Mouse (Mus musculus): ENCODE results near the gene Morc1.

The Morc1 gene

DNA sequence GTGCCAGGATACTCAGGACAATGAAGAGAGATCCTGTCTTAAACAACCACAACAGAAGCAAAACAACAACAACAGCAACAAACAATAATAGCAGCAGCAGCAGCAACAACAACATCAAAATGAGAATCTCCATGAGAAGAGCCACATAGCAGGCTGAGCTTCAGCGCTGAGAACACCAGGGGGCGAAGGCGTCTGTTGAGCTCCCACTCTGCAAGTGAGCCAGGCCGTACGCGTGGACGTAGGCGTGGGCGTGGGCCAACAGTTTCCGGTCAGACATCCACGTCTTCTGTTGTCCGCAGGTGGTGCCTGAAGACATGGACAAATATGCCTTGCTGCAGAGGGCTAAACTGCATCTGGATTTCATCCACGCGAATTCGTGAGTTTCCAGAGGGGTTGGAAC is at the start of gene Morc1:
TSS of gene Morc1 (plus strand) at position 211 of the 400 bp plus-strand sequence.
- no peak for DNase-seq (ENCODE audit: low spot score in 2 of 2)

- DNase-seq (ENCODE audit: low spot score in 2 of 2): no peak
Measured at GRCm38 (mm10) chr16:48383582-48384257, 47.3 kb upstream of the Morc1 start.

GRCm38 (mm10) chr16:48386982-48387381 is 44.1 kb upstream of the Morc1 start:
- no peak for DNase-seq (ENCODE audit: low spot score in 2 of 2)

DNA sequence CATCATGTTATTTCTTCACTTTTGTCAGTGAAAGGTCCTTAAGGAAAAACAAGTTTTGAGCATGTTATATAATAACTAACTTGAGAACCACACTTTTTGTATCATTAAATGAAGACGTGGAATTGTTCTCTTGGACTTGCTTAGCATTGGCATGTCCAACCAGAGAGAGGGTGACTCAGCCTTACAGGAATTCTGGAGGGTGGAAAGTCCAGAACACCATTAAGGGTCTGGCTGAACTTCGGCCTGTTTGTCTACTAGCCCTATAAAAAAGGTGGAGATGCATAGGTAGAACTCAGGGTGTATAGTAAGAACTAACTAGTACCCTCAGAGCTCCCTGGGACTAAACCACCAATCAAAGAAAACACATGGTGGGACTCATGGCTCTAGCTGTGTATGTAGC is 35.8 kb upstream of the Morc1 start:
- DNase-seq (ENCODE audit: low spot score in 2 of 2): no peak

DNA sequence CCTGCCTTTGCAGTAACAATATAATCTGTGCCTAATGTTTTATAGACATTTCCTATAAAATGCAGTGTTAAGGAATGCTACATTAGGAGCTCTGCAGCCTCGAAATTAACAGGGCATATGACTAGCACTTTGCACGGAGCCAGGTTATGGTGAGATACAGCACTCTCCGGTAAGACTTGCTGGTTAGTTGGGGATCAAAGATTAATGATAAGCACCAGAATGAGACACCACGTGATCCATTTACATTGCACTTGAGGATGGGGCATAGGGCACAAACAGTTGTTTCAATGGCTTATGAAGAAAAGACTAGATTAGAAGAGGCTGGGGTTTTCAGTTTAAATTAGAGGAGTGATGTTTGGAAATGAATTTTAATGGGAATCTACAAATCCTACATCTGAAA is 28.1 kb upstream of the Morc1 start:
- no peak for DNase-seq (ENCODE audit: low spot score in 2 of 2)

DNA sequence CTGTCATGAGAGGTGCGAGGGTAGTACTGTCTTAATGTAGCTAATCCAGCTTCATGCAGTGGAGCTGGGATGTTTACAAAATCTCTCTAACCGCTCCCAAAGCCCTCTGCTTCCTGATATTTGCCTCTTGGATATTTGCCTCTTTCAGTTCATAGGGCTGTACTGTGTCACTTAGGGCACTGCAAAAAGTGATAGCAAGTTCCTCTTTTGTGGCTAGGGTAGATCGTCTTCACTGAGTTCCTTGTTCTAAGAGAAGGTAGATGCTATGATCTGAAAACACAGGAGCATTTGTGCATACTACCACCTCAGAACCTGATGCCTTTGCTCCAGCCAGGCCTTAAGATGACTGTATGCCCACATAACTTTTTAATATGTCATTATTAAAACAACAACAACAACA is 27.6 kb upstream of the Morc1 start:
- DNase-seq (ENCODE audit: low spot score in 2 of 2): no peak

GRCm38 (mm10) chr16:48404009-48404408 is 27.0 kb upstream of the Morc1 start:
- no peak for DNase-seq (ENCODE audit: low spot score in 2 of 2)

DNA sequence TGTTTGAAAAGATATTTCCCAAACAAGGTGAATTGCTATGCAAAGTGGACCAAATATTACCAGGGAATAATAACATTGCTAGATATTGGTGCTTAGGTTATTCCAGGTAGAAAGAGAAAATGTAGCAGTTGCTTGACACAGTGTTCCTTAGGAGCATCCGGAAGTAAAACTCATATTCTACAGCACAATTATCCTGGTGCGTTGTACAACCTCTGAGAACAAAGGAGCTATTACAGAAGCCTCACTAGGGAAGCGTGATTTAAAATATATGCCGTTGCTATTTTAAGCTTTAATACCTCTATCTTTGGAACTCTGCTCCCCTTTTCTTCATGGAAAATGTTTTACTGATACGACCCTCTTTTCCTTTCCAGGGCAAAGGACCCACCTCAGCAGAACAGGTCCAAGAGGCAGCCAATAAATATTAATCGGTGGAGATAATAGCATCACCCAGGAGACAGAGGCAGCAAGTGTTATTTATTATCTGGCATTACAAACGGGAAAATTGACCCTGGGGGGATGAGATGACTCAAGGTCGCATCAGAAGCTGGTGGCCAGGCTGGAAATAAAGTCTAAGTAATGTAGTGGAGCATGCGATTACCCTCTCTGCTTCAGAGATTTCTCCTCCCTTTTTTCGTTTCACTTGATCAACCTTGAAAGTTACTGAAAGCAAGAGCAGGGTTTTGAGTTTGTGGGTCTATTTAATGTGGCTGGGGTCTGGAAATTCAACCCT is 25.2 kb upstream of the Morc1 start:
- no peak for DNase-seq (ENCODE audit: low spot score in 2 of 2)

- DNase-seq (ENCODE audit: low spot score in 2 of 2): no peak
Measured at GRCm38 (mm10) chr16:48409580-48409979, 21.5 kb upstream of the Morc1 start.

DNA sequence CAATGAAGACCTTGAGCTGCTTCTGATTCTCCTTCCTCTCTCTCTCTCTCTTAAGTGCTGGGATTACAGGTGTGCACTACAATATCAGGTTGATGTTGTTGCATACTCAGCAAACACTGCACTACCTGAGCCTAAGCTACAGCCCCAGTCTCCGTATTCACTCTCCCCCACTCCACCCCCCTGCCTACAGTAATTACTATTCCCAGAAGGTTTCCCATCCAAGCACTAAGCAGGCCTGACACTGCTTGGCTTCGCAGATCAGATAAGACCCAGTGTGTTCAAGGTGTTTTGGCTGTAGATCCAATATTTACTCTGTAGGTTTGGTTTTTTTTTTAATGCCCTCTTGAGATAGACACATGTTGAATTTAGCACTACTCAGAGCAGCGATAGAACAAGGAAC is 20.9 kb upstream of the Morc1 start:
- DNase-seq (ENCODE audit: low spot score in 2 of 2): no peak

- DNase-seq (ENCODE audit: low spot score in 2 of 2): no peak
Measured at GRCm38 (mm10) chr16:48412246-48412645, 18.8 kb upstream of the Morc1 start, which contains the start of gene Gm5485. Gene Gm5485, minus strand, starts transcription at chr16:48412416.

DNA sequence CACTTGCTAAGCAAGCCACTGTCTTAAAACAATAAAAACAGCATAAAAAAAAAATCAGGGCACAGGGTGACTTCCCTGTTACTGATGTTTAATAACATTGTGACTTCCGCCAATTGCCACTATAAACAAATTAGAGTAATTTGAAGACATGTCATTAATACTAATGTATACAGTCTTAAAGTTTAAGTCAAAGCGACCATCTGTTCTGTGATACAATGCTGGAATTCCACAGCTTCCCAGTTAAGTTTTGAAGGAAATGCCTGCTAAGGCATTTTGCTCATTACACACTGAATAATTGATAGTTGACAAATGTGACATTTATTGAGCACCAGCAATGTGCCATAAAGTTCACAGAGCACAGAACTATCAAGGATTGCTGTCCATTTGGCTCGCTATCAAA is 12.5 kb upstream of the Morc1 start:
- DNase-seq (ENCODE audit: low spot score in 2 of 2): no peak

- no peak for DNase-seq (ENCODE audit: low spot score in 2 of 2)
Measured at GRCm38 (mm10) chr16:48419035-48419434, 12.0 kb upstream of the Morc1 start.

GRCm38 (mm10) chr16:48422501-48422900 is 8.5 kb upstream of the Morc1 start:
- DNase-seq (ENCODE audit: low spot score in 2 of 2): no peak

- DNase-seq (ENCODE audit: low spot score in 2 of 2): no peak
Measured at GRCm38 (mm10) chr16:48424069-48424468, 7.0 kb upstream of the Morc1 start.

- DNase-seq (ENCODE audit: low spot score in 2 of 2): no peak
Measured at GRCm38 (mm10) chr16:48429427-48429826, 1.6 kb upstream of the Morc1 start.

DNA sequence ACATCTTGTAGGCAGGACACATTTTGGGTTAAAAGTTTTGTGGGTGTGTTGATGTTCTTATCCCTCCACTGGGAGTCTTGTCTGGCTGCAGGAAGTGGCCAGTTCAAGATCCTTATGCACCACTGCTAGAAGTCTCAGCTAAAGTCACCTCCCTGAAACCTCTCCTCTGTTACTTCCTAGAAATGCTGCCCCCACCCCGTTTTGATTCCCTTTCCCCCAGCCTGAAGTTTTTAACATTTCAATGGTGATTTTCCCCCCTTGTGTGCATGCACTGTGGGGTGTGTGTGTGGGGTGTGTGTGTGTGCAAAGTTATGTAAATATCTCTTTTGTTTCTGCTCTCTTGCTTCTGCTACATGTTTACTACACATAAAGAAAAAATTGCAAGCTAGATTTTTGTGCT is 4.4 kb downstream of the Morc1 start:
- no peak for DNase-seq (ENCODE audit: low spot score in 2 of 2)

DNA sequence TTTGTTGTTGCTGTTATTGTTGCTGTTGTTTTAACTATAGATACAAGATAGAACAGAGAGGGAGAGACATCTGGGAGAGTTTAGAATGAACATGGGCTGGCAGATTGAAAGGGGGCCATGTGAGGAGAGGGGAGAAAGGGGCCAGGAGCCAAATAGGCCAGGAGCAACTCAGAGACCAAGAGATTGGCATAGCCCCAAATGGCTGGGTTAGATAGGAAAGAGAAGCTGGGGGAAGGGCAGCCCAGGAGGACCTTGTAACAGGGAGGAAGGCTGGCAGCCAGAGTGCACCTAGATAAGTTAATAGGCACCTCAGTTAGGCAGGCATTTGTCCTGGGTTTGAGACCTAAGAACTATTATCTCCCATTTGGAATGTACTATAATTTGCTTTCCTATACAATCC is 6.4 kb downstream of the Morc1 start:
- no peak for DNase-seq (ENCODE audit: low spot score in 2 of 2)

- no peak for DNase-seq (ENCODE audit: low spot score in 2 of 2)
Measured at GRCm38 (mm10) chr16:48444589-48444988, 13.6 kb downstream of the Morc1 start.

- no peak for DNase-seq (ENCODE audit: low spot score in 2 of 2)
Measured at GRCm38 (mm10) chr16:48446161-48446925, 15.3 kb downstream of the Morc1 start.

- DNase-seq (ENCODE audit: low spot score in 2 of 2): no peak
Measured at GRCm38 (mm10) chr16:48453264-48453663, 22.2 kb downstream of the Morc1 start.

GRCm38 (mm10) chr16:48473396-48473795 is 42.4 kb downstream of the Morc1 start:
- no peak for DNase-seq (ENCODE audit: low spot score in 2 of 2)
